Mouse (Mus musculus) E14TG2a.4 (cell line): Measurements from ENCODE around the gene Stbd1.

Source experiments
- CTCF ChIP-seq: conservative IDR thresholded peaks from 2 replicates; pipeline ENCODE4 v1.5.1; 2014; ENCODE audit warnings: low read length
- NANOG ChIP-seq: IDR thresholded peaks from 2 replicates; pipeline ENCODE4 v1.6.1; 2014; ENCODE audit warnings: borderline replicate concordance, low read length, mixed read lengths

DNA sequence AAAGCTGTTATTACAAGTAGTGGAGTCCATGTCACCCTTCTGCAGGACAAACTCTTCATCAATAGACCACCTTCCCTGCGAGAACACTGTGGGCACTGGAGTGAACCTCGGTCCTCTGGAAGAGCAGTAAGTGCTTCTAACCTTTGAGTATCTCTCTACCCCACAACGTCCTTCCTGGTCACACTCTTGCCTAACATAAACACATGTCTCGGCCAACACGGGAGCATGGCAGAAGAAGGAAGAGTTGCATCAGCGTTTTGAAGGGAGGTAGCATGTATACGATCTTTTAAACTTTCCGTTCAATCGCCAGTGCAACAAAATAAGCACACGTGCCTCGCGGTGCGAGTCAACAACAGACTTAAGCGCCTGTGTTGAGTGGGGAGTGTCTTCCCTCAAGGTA is 23.3 kb upstream of the Stbd1 start:
- TF ChIP-seq CTCF (no peak), NANOG (no peak)
